Mouse (Mus musculus): Measurements from ENCODE around the gene Lamc2.
A peak's percentile ranks its signal among the peaks of the same experiment; 100 is the strongest.

Lamc2 gene

GRCm38 (mm10) chr1:153185828-153186803 is at the start of gene Lamc2:
Gene Lamc2 (minus strand): TSS chr1:153186447.
- DNase-seq = peak; percentile 63

GRCm38 (mm10) chr1:153235576-153235975 is 49.3 kb upstream of the Lamc2 start:
- DNase-seq = peak; percentile 49

GRCm38 (mm10) chr1:153231681-153232080 is 45.4 kb upstream of the Lamc2 start:
- peak; percentile 42 for DNase-seq

GRCm38 (mm10) chr1:153227916-153228315 is 41.7 kb upstream of the Lamc2 start:
- DNase-seq = peak; percentile 60

GRCm38 (mm10) chr1:153227096-153227495 is 40.8 kb upstream of the Lamc2 start:
- no peak for DNase-seq

- peak; percentile 53 for DNase-seq
Measured at GRCm38 (mm10) chr1:153225786-153226725, 39.8 kb upstream of the Lamc2 start.

- no peak for DNase-seq
Measured at GRCm38 (mm10) chr1:153224331-153224730, 38.1 kb upstream of the Lamc2 start.

- no peak for DNase-seq
Measured at GRCm38 (mm10) chr1:153219376-153219775, 33.1 kb upstream of the Lamc2 start.

GRCm38 (mm10) chr1:153216516-153216915 is 30.3 kb upstream of the Lamc2 start:
- DNase-seq = no peak

- no peak for DNase-seq
Measured at GRCm38 (mm10) chr1:153215676-153216075, 29.4 kb upstream of the Lamc2 start.

- DNase-seq = no peak
Measured at GRCm38 (mm10) chr1:153210992-153211391, 24.7 kb upstream of the Lamc2 start.

GRCm38 (mm10) chr1:153210198-153210597 is 24.0 kb upstream of the Lamc2 start:
- DNase-seq = no peak

- no peak for DNase-seq
Measured at GRCm38 (mm10) chr1:153202195-153202594, 15.9 kb upstream of the Lamc2 start.

GRCm38 (mm10) chr1:153201448-153201847 is 15.2 kb upstream of the Lamc2 start:
- DNase-seq = no peak

GRCm38 (mm10) chr1:153197316-153197850 is 11.1 kb upstream of the Lamc2 start:
- DNase-seq = no peak

- no peak for DNase-seq
Measured at GRCm38 (mm10) chr1:153192945-153193344, 6.7 kb upstream of the Lamc2 start.

- DNase-seq = no peak
Measured at GRCm38 (mm10) chr1:153192379-153192778, 6.1 kb upstream of the Lamc2 start.

- peak; percentile 78 for DNase-seq
Measured at GRCm38 (mm10) chr1:153191943-153192329, 5.7 kb upstream of the Lamc2 start.

- DNase-seq = no peak
Measured at GRCm38 (mm10) chr1:153191237-153191942, 5.1 kb upstream of the Lamc2 start.

GRCm38 (mm10) chr1:153188081-153188480 is 1.8 kb upstream of the Lamc2 start:
- DNase-seq = no peak

GRCm38 (mm10) chr1:153180586-153181289 is 5.5 kb downstream of the Lamc2 start:
- peak; percentile 64 for DNase-seq

GRCm38 (mm10) chr1:153180160-153180559 is 6.1 kb downstream of the Lamc2 start:
- DNase-seq = no peak

Data from lung, postnatal 10 days (tissue).